Mouse (Mus musculus): ENCODE results near the gene Ssxa1. TPM values are rescaled to one million over a fixed set of nuclear protein-coding genes. Genes with fewer than 3 reads are reported as not detected.
"Not testable (repeated sequence)": the region's sequence is repeated elsewhere in the genome, so short reads cannot be mapped to it uniquely, and the experiment has no call there.

Gene Ssxa1
- polyA plus RNA-seq (2012; rRNA removed): not detected in 2 replicates

- no peak for DNase-seq (ENCODE audit: extremely low spot score in 1 of 2, low spot score in 1 of 2)
Measured at GRCm38 (mm10) chrX:21115520-21115919, at the start of gene Ssxa1. Ssxa1 (plus strand) TSS chrX:21115820.

- no peak for DNase-seq (ENCODE audit: extremely low spot score in 1 of 2, low spot score in 1 of 2)
Measured at GRCm38 (mm10) chrX:21068106-21068505, 47.5 kb upstream of the Ssxa1 start, which contains the start of gene Spaca5. Spaca5 (plus strand) TSS chrX:21068406.

DNA sequence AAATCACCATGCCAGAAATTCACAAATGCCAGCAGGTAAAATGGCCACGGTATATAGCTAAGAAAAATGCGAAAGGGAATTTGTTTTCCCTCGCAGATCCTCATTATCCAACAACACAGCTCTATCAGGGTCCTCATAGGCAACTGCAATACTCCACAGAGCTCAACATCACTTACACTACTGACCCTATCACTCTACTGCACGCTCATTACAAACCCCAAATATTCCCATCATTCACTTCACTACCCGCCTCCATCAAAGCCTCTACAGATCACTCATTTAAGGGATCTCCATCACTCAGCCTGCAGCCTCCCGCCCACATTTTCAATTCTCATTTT lies 27.0 kb upstream of the Ssxa1 start:
- DNase-seq (ENCODE audit: extremely low spot score in 1 of 2, low spot score in 1 of 2): no peak

GRCm38 (mm10) chrX:21088983-21089866 lies 26.4 kb upstream of the Ssxa1 start, which contains the start of gene Zfp300:
Zfp300 (minus strand) TSS chrX:21089527.
- peak; percentile 45 to 79 for DNase-seq (ENCODE audit: extremely low spot score in 1 of 2, low spot score in 1 of 2)

GRCm38 (mm10) chrX:21089867-21090239 lies 25.8 kb upstream of the Ssxa1 start:
- no peak for DNase-seq (ENCODE audit: extremely low spot score in 1 of 2, low spot score in 1 of 2)

DNA sequence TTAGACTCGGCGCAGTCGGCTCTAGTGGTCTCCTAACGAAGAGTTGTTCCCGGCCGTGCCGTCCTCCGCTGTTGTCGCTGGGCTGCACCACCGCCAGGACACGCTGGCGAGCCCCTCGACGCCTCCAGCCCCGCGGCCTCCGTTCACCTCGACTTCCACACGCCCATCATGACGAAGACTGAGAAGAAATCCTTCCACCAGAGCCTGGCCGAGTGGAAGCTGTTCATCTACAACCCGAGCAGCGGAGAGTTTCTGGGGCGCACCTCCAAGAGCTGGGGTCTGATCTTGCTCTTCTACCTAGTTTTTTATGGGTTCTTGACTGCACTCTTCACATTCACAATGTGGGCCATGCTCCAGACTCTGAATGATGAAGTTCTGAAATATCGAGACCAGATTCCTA lies 31.1 kb downstream of the Ssxa1 start:
- DNase-seq (ENCODE audit: extremely low spot score in 1 of 2, low spot score in 1 of 2): not testable (repeated sequence)

Other genes starting within 250 kb of the Ssxa1 start
- 1.5 and 1.6 TPM in 2 replicates for gene Timp1, start 245.7 kb upstream of the Ssxa1 start, polyA plus RNA-seq (2012; rRNA removed)
- 273 and 320 TPM in 2 replicates for gene Syn1, start 194.8 kb upstream of the Ssxa1 start, polyA plus RNA-seq (2012; rRNA removed)
- 19.2 and 21.8 TPM in 2 replicates for gene Cfp, start 184.3 kb upstream of the Ssxa1 start, polyA plus RNA-seq (2012; rRNA removed)
- 36.0 and 39.1 TPM in 2 replicates for gene Elk1, start 165.2 kb upstream of the Ssxa1 start, polyA plus RNA-seq (2012; rRNA removed)
- 15.0 and 17.7 TPM in 2 replicates for gene Uxt, start 153.8 kb upstream of the Ssxa1 start, polyA plus RNA-seq (2012; rRNA removed)
- 9.6 and 10.2 TPM in 2 replicates for gene Zfp182, start 53.5 kb upstream of the Ssxa1 start, polyA plus RNA-seq (2012; rRNA removed)
- not detected in 2 replicates for gene Spaca5, start 47.4 kb upstream of the Ssxa1 start, polyA plus RNA-seq (2012; rRNA removed)
- 1.6 and 1.8 TPM in 2 replicates for gene Zfp300, start 26.3 kb upstream of the Ssxa1 start, polyA plus RNA-seq (2012; rRNA removed)
- not detected in 2 replicates for gene Gm21876, start 59.8 kb downstream of the Ssxa1 start, polyA plus RNA-seq (2012; rRNA removed)

Data from frontal cortex, adult 2 months (tissue).